Mouse (Mus musculus) kidney, adult 2 months (tissue): Measurements from ENCODE around the gene Onecut1.

ENCODE experiments used
- CTCF ChIP-seq: fragments of 200-500 bp; conservative IDR thresholded peaks from 2 replicates; pipeline ENCODE4 v1.5.1; 2011; ENCODE audit warnings: low read depth, mild to moderate bottlenecking, control low read depth, low read length, moderate library complexity, mixed read lengths; ENCODE audit not compliant: insufficient read depth, insufficient read length
- POLR2A ChIP-seq: fragments of 200-500 bp; IDR thresholded peaks from one replicate; pipeline ENCODE4 v1.6.1; 2011; ENCODE audit warnings: low read depth, low read length, control low read depth

DNA sequence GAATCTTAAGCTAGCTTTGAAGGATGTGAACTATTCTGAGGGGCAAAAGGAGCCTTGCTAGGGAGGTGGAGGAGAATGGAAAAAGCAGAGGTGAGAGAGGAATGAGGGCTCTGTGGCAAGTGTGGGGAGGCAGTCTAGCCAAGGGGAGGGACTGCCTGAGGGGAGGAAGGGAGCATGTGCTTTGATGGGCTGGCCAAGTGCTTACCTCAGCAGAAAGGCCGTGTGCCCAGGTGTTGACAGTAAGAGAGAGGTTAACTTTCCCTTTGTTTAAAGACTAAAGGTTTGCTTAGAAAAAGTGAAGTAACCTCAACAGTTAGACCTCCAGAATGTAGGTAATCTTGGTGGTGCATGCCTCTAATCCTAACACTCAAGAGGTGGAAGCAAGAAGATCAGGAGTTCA is 59.7 kb downstream of the Onecut1 start:
- TF ChIP-seq POLR2A = no peak
- TF ChIP-seq CTCF = no peak
